Mouse (Mus musculus) B cell, adult 62 days (primary cell): ENCODE measurements around the gene Lrrc49. TPM values are rescaled to one million over a fixed set of nuclear protein-coding genes. Genes with fewer than 3 reads are reported as not detected.

Experiments used
- total RNA-seq: library from RNA; stranded (reverse); gene quantifications from 4 replicates; pipeline ENCODE4 v1.2.4, GENCODE M21; 2023

Gene Lrrc49
- total RNA-seq, result 0.60 to 0.78 TPM (median 0.77 TPM) in 3 of 4 replicates, not detected in the other

DNA sequence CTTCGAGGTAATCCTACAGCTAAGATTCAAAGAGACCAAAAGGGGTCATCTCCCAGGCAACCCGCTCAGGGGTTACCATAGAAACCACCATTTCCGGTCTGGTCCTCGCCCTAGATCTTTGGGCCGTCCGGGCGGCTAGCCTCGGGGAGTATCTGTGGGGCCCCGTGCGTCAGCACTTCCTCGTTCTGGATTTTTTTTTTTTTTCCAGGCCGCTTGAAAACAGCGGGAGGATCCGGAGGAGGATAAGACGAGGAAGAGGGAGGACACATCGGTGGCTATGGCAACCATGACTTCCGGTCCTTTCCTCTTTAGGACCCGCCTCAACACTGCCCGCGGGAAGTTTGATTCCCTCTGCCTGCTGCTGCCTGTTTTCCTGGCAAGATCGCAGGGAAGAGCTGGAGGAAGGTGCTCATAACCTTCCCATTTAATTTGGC is at the start of gene Lrrc49:
Gene Lrrc49, minus strand, starts transcription at position 268 of the 434 bp plus-strand sequence.

DNA sequence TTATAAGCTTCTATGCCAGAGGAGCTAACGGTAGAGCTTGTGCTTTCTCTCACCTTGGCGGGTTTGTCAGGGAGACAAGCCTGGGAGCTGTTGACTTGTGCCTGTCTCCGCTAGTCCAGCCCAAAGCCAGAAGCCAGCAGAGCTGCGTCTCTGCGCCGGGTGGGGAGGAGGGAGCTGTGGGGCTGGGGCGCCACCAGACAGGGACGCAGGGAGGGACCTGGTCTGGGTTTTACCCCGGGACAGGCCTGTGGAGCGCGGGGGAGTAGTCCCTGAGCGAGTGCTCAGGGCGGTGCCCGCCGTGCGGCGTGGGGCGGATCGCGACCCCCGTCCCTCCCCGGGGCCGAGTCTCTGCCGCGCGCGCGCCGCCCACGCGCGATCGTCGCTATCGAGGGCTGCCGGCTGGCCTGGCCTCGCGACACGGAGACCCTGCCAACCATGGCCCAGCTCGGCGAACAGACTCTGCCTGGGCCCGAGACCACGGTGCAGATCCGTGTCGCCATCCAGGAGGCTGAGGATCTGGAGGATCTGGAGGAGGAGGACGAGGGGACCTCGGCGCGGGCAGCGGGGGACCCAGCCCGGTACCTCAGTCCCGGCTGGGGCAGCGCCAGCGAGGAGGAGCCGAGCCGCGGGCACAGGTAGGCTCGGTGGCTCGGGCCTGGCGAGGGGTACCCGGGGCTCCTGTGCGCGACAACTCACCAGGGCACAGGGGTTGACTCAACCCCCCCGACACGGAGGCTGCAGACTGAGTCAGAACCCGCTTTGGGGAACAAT is 25.0 kb upstream of the Lrrc49 start, which contains the start of gene Larp6:
Gene Larp6, plus strand, starts transcription at position 219 of the 771 bp plus-strand sequence.

DNA sequence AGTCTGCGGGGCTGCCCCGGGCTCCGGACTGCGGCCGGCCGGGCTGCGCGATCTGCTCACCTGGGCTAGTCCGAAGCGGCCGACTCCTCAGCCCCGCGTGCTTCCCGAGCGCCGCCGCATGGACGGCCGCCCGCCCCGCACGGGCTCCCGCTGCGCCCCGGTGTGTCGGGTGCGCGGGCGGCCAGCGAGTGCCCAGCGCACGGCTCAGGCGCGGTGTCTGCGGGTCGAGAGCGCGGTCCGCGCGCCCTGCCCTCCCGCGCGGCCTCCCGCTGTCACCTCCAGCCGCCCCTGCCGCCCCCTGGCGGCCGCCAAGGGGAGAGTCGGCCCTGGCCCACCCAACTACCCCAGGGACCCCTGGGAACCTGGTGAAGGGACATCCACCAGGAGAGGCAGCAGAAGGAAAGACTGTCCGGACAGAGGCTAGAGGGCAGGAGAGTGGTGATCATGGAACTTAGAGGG is 166.1 kb downstream of the Lrrc49 start, which contains the start of gene Thsd4:
Gene Thsd4, minus strand, starts transcription at position 241 of the 459 bp plus-strand sequence.

Other genes starting within 250 kb of the Lrrc49 start
- gene Thsd4, start 166.1 kb downstream of the Lrrc49 start, total RNA-seq, result 0.09 to 0.23 TPM (median 0.21 TPM) in 3 of 4 replicates, not detected in the other
- not detected in 4 replicates for gene Larp6, start 24.8 kb upstream of the Lrrc49 start, total RNA-seq
- 0.15 to 0.43 TPM (median 0.32 TPM) in 4 replicates for gene Uaca, start 106.4 kb upstream of the Lrrc49 start, total RNA-seq